Mouse (Mus musculus) kidney, embryonic 15.5 days (tissue): ENCODE data around the gene Sh3bp1. TPM values are rescaled to one million over a fixed set of nuclear protein-coding genes. Genes with fewer than 3 reads are reported as not detected.

Experiments used
- ATAC-seq: fragments of 200-750 bp; cut with Nextera tagmentation; replicated peaks from 2 replicates; pipeline ENCODE4 v1.8.0; 2017; ENCODE audit warnings: moderate TSS enrichment; ENCODE audit not compliant: low FRiP score
- H3K27ac ChIP-seq: fragments of 300-500 bp; sonication (generic); 2 replicates; pipeline ENCODE4 v1.5.1; 2015; ENCODE audit warnings: mild to moderate bottlenecking, inconsistent platforms
- H3K27me3 ChIP-seq: fragments of 300-500 bp; sonication (generic); 2 replicates; pipeline ENCODE4 v1.6.1; 2015; ENCODE audit warnings: inconsistent platforms
- H3K36me3 ChIP-seq: fragments of 300-500 bp; sonication (generic); 2 replicates; pipeline ENCODE4 v1.6.1; 2015; ENCODE audit warnings: inconsistent platforms
- H3K4me1 ChIP-seq: fragments of 300-500 bp; sonication (generic); 2 replicates; pipeline ENCODE4 v1.6.1; 2015; ENCODE audit warnings: inconsistent platforms
- H3K4me2 ChIP-seq: fragments of 300-500 bp; sonication (generic); 2 replicates; pipeline ENCODE4 v1.6.1; 2015; ENCODE audit warnings: moderate library complexity, mild to moderate bottlenecking, inconsistent platforms
- H3K4me3 ChIP-seq: fragments of 300-500 bp; sonication (generic); replicated peaks from 2 replicates; pipeline ENCODE4 v1.5.1; 2015; ENCODE audit warnings: mild to moderate bottlenecking, inconsistent platforms
- H3K9ac ChIP-seq: fragments of 300-500 bp; sonication (generic); 2 replicates; pipeline ENCODE4 v1.6.1; 2015; ENCODE audit warnings: mild to moderate bottlenecking, inconsistent platforms
- H3K9me3 ChIP-seq: fragments of 300-500 bp; sonication (generic); replicated peaks from 2 replicates; pipeline ENCODE4 v1.6.1; 2016; ENCODE audit warnings: inconsistent platforms
- WGBS: fragments of 180-500 bp; shearing (Covaris S2); methylation state at CpG from one replicate; pipeline ENCODE4 v1.1.7; 2015; ENCODE audit warnings: mixed read lengths; 5-methylcytosine and 5-hydroxymethylcytosine counted together
- polyA plus RNA-seq: library from polyadenylated mRNA; unstranded; fragments of >200 nt; fragmentation: Nextera tagmentation; extraction: Ambion mirVana; gene quantifications from 2 replicates; pipeline ENCODE4 v1.2.1, GENCODE M21; 2015

Sh3bp1 gene
- polyA plus RNA-seq, 1 experiment from 2014 or later, result 41.6 TPM

DNA sequence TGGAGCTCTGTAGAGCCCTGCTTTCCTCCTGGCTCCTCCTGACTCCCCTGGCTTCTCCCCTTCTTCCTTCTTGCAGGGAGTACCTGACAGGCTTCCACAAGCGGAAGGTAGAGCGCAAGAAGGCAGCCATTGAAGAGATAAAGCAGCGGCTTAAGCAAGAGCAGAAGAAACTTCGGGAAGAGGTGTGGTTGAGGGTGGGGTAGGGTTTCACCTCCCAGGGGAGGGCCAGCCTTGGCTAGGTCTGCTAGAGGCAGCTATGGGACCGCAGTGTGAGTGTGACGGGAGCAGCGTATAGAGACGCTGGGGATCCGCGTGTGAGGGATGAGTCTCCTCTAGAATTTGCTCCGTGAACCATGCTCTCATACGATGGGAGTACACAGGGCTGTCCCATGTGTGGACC, 36.8 kb downstream of the Sh3bp1 start:
- WGBS, result 93% methylated on average over 12 of the region's 12 CpGs
- H3K4me2 ChIP-seq, result peak overlapping the region; percentile 60; the same call in 1 of the 2 replicates
- no peak overlapping the region for H3K9ac ChIP-seq
- H3K36me3 ChIP-seq, result peaks cover 51% of the 10 kb centered on the region
- H3K4me3 ChIP-seq, result no peak overlapping the region
- no peak overlapping the region for H3K27ac ChIP-seq
- peaks cover 16% of the 10 kb centered on the region for H3K4me1 ChIP-seq
- no peak for ATAC-seq
- no peaks in the 10 kb centered on the region for H3K27me3 ChIP-seq
- no peaks in the 10 kb centered on the region for H3K9me3 ChIP-seq

DNA sequence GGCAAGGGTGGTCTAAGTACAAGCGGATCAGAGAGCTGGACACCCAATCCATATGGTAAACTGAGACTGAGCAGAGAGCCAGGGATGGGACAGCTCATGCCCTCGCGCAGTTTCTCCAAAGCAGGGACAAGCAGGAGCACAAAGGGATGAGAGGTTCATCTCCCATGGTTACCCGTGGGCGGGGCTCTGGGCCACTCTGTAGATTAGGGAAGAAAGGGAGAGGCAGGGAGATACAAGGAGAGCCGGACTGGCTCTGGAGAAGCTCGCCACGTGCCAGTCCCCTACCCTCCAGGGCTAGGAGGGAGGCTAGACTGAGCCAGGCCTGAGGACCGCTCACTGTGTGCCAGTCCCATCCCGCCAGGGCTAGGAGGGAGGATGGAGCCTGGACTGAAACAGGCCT, 37.7 kb downstream of the Sh3bp1 start:
- no peak overlapping the region for H3K27ac ChIP-seq
- no peaks in the 10 kb centered on the region for H3K9me3 ChIP-seq
- ATAC-seq, result no peak
- H3K9ac ChIP-seq, result no peak overlapping the region
- H3K4me1 ChIP-seq, result peaks cover 16% of the 10 kb centered on the region
- no peak overlapping the region for H3K4me2 ChIP-seq
- no peaks in the 10 kb centered on the region for H3K27me3 ChIP-seq
- WGBS, result 92% methylated on average over 10 of the region's 10 CpGs
- no peak overlapping the region for H3K4me3 ChIP-seq
- peaks cover 59% of the 10 kb centered on the region for H3K36me3 ChIP-seq

DNA sequence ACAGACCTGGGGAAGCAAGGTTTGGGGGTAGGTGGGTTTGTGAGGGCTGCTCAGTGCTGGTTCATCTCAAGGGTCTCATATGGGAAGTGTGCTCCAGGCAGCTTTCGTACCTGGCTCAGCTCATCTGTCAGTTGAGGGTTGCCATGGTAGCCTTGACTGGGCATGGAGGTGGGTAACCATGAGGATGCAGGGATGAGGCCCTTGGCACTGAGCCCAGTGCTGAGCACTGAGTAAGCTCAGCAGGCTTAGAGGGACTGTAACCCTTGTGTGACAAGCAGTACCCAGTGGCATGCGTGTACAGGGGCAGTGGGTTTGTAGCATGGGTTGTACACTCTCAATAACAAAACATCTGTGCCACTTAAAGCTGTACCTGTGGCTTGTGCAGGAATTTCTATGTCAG, 38.4 kb downstream of the Sh3bp1 start:
- Histone ChIP-seq H3K9me3 (no peaks in the 10 kb centered on the region), H3K4me3 (no peak overlapping the region), H3K4me2 (no peak overlapping the region), H3K4me1 (peaks cover 22% of the 10 kb centered on the region), H3K27ac (no peak overlapping the region), H3K27me3 (no peaks in the 10 kb centered on the region), H3K9ac (no peak overlapping the region), H3K36me3 (peaks cover 59% of the 10 kb centered on the region)
- no peak for ATAC-seq
- WGBS, result 94% methylated on average over 2 of the region's 2 CpGs

DNA sequence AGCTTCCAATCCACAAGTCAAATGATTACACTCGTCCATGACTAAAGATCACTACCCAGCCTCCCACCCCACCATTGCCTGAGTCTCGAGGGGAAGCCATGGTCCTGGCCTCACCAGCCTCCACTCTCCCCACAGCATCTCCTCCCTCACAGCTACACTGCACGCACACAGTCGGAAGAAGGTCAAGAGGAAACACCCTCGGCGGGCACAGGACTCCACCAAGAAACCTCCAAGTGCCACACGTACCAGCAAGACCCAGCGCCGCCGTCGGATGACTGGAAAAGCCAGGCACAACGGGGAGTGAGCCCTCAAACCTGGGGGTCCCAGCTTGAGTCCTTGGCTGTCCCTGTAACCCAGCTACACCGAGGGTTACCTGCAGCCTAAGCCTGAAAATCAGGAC, 40.8 kb downstream of the Sh3bp1 start:
- Histone ChIP-seq H3K27me3 (no peaks in the 10 kb centered on the region), H3K36me3 (peaks cover 59% of the 10 kb centered on the region), H3K9ac (no peak overlapping the region), H3K27ac (no peak overlapping the region), H3K4me3 (no peak overlapping the region), H3K4me1 (peaks cover 25% of the 10 kb centered on the region), H3K4me2 (no peak overlapping the region), H3K9me3 (no peaks in the 10 kb centered on the region)
- no peak for ATAC-seq
- 94% methylated on average over 13 of the region's 13 CpGs for WGBS

DNA sequence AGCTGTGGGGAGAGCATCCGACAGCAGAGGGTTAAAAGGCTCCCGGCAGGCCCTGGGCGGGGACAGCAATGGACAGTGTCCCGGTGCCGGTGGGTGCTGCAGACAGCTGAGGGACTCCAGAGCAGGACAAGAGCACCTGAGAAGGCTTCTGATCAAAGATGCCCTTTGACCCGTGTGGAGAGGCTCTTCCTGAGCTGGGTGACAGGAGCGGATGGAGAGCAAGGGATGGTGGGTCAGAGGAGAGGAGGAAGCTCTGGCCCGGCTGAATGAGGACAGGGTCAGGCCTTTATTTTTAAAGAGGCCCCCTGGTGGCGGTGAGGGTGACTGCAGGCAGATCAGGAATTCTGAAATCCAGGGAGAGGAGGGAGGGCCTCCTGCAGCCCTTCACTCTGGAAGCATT, 43.1 kb downstream of the Sh3bp1 start:
- peaks cover 18% of the 10 kb centered on the region for H3K4me1 ChIP-seq
- H3K36me3 ChIP-seq, result peaks cover 46% of the 10 kb centered on the region
- H3K4me3 ChIP-seq, result peak overlapping the region; percentile 42
- H3K9ac ChIP-seq, result peak overlapping the region; percentile 37; the same call in 1 of the 2 replicates
- H3K27me3 ChIP-seq, result peaks cover 6% of the 10 kb centered on the region
- 0 out of 2 replicates have a peak overlapping the region, but pooled peaks have one; percentile 14 for H3K27ac ChIP-seq
- H3K4me2 ChIP-seq, result peak overlapping the region; percentile 65
- WGBS, result 2% methylated on average over 9 of the region's 9 CpGs
- ATAC-seq, result peak; percentile 55
- H3K9me3 ChIP-seq, result no peaks in the 10 kb centered on the region

DNA sequence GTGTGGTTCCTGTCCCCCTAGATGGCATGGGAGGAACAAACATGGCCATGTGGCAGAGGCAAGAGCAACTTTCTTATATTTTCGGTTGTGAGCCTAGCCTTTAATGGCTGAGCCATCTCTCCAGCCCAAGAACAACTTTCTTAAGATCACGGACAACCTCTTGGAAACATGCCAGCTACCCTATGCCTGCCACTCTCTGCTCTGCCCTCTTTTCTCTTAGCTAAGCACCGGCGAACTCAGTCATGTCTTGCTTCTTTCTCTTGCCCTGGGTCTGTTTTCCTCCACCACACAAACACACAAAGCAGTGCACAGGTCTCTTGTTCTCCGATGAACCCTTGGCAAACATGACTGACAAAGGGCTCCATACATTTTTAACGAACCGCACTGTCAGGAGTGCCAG, 46.7 kb downstream of the Sh3bp1 start:
- Histone ChIP-seq H3K4me2 (no peak overlapping the region), H3K9me3 (no peaks in the 10 kb centered on the region), H3K27ac (no peak overlapping the region), H3K36me3 (peaks cover 10% of the 10 kb centered on the region), H3K27me3 (peaks cover 6% of the 10 kb centered on the region), H3K9ac (no peak overlapping the region), H3K4me3 (no peak overlapping the region), H3K4me1 (peaks cover 33% of the 10 kb centered on the region)
- WGBS, result 83% methylated on average over 7 of the region's 7 CpGs
- ATAC-seq, result no peak

DNA sequence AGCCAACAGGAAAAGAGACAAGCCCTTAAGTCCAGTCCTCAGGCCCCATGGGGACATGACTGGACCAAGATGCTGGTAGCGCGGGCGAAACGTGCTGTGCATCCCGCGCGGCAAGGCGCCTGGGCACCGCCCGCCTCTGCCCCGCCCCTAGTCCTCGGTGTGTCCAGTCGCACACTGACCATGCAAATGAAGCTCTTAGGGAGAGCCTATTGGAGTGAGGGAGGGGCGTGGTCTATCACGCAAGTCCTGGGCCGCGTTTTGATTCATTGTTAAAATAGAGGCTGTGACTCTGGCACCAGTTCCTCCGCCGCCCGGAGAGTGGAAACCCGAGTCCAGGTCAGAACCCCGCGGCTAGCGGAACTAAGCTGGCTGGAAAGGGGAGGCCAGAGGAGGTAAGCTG, 48.1 kb downstream of the Sh3bp1 start, which contains the start of gene Triobp:
Triobp (plus strand) TSS at position 68 of the 400 bp plus-strand sequence.
- Histone ChIP-seq H3K36me3 (no peaks in the 10 kb centered on the region), H3K4me3 (peak within 1 kb of the TSS; percentile 47), H3K27me3 (peaks cover 6% of the 10 kb centered on the region), H3K9ac (peak within 1 kb of the TSS; percentile 46), H3K4me1 (peaks cover 29% of the 10 kb centered on the region), H3K9me3 (no peaks in the 10 kb centered on the region), H3K27ac (peak within 1 kb of the TSS; percentile 57), H3K4me2 (peak within 1 kb of the TSS; percentile 75)
- peak; percentile 98 for ATAC-seq
- WGBS, result under 1% methylated on average over 24 of the region's 24 CpGs

DNA sequence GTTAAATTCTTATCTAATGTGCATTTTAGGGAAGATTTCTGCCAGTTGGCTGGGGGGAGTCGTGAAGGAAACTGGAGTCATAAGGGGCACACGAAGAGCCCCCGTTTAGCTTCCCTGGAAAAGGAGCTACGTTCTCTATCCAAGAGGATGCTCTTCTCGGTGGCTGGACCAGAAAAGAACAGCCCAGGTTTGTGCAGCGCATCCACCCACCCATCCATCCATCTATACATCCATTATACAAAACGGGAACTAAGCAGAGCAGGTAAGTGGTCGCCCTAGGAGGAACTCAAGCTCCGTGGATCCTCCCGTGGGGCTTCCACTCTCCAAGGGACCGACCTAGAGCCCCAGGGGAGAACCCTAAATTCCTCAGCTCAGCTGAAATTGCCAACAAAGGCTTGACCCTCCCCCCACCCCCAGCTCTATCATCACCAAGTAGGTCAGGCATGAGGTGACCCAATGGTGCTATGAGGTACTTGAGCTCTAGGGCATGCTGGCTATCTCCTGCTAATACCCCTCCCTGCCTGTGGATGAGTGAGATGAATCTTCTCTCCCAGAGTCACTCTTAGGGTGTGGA, 48.7 kb downstream of the Sh3bp1 start:
- Histone ChIP-seq H3K4me1 (peaks cover 25% of the 10 kb centered on the region), H3K27ac (peak overlapping the region; percentile 57), H3K9me3 (no peaks in the 10 kb centered on the region), H3K27me3 (peaks cover 6% of the 10 kb centered on the region), H3K4me2 (peak overlapping the region; percentile 75), H3K36me3 (no peaks in the 10 kb centered on the region), H3K4me3 (peak overlapping the region; percentile 47), H3K9ac (peak overlapping the region; percentile 46)
- 4% methylated on average over 11 of the region's 11 CpGs for WGBS
- 0 out of 2 replicates have a peak, but pooled peaks have one; percentile 7 for ATAC-seq

DNA sequence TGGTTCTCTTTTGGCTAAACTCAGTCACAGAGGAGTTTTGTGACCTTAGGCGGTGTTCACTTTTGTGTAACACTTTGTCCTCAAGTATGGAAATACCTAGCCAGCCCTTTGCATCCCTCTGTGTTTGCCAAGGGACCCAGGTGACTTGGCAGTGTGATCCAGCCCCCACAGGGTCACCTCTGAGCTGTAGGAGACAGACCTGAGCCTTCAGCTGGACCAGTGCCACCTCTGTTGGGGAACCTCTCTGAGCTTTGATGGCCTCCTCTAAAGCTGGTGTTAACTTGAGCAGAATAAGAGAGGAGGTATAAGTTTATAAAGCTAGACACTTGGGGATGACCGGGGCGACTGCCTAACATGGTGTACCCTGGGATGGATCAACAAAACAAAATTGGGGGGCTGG, 49.3 kb downstream of the Sh3bp1 start:
- Histone ChIP-seq H3K9me3 (no peaks in the 10 kb centered on the region), H3K4me1 (peaks cover 24% of the 10 kb centered on the region), H3K4me2 (peak overlapping the region; percentile 75; the same call in 1 of the 2 replicates), H3K27me3 (peaks cover 6% of the 10 kb centered on the region), H3K36me3 (no peaks in the 10 kb centered on the region), H3K27ac (no peak overlapping the region), H3K4me3 (no peak overlapping the region), H3K9ac (no peak overlapping the region)
- ATAC-seq, result no peak
- WGBS, result 96% methylated on average over 3 of the region's 3 CpGs

DNA sequence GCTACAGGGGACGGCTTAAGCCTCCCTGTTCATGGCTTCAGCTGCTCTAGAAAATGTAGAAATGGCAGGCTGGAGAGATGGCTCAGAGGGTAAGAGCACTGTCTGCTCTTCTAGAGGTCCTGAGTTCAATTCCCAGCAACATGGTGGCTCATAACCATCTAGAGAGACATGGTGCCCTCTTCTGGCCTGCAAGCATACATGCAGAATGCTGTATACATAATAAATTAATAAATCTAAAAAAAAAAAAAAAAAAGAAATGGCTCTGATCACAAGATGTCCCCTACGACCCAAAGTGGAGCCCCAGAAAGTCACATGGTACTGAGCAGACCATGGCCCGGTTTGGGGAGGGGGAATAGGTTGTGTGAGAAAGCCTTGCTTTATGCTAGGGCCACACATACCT, 56.1 kb downstream of the Sh3bp1 start:
- H3K9me3 ChIP-seq, result no peaks in the 10 kb centered on the region
- peaks cover 11% of the 10 kb centered on the region for H3K36me3 ChIP-seq
- ATAC-seq, result no peak
- no peak overlapping the region for H3K4me2 ChIP-seq
- no peak overlapping the region for H3K4me3 ChIP-seq
- WGBS, result 76% methylated on average over 3 of the region's 3 CpGs
- H3K4me1 ChIP-seq, result peaks cover 20% of the 10 kb centered on the region
- no peak overlapping the region for H3K9ac ChIP-seq
- H3K27ac ChIP-seq, result no peak overlapping the region
- no peaks in the 10 kb centered on the region for H3K27me3 ChIP-seq

DNA sequence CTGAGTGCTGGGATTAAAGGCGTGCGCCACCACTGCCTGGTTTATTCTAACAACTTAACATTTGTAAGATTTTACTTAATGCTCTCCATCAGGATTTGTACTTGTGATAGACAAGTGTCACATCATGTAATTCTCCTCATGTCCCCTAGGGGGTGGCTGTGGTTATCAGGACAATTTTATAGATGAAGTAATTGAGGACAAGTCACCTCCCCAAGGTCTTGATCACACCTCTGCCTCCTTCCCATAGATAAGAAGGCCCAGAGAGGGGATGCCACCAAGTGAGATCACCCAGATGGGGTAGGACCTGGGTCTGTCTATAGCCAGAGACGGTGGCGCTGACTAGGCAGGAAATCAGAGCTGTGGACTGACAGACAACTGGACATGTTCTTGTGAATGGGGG, 56.8 kb downstream of the Sh3bp1 start:
- H3K4me1 ChIP-seq, result peaks cover 20% of the 10 kb centered on the region
- no peaks in the 10 kb centered on the region for H3K9me3 ChIP-seq
- H3K9ac ChIP-seq, result no peak overlapping the region
- H3K27ac ChIP-seq, result peak overlapping the region; percentile 70; the same call in 1 of the 2 replicates
- ATAC-seq, result no peak
- H3K4me3 ChIP-seq, result no peak overlapping the region
- H3K36me3 ChIP-seq, result peaks cover 14% of the 10 kb centered on the region
- 75% methylated on average over 4 of the region's 4 CpGs for WGBS
- H3K27me3 ChIP-seq, result no peaks in the 10 kb centered on the region
- no peak overlapping the region for H3K4me2 ChIP-seq

DNA sequence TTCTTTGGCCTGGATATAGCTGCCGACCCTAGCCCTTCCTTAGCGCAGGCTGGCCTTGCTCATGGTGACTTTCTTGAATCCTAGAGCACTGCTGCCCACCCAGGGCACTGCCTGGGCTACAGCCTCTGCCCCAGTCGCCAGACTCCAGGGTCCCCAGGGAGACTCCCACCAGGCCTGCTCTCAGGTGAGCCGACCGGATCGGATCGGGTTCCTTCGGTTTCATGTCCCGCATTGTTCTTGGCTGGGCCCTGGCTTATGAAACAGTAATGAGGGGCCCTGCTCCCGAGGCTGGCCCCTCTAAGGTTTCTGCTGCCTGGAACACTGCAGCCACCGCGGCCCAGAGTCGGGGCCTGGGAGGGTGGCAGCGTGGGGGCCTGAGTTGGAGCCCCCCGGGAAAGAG, 57.5 kb downstream of the Sh3bp1 start:
- peaks cover 14% of the 10 kb centered on the region for H3K36me3 ChIP-seq
- peak overlapping the region; percentile 70 for H3K27ac ChIP-seq
- peak overlapping the region; percentile 44 for H3K4me2 ChIP-seq
- ATAC-seq, result peak; percentile 41; the same call in 1 of the 2 replicates
- no peaks in the 10 kb centered on the region for H3K9me3 ChIP-seq
- WGBS, result 27% methylated on average over 15 of the region's 15 CpGs
- H3K4me3 ChIP-seq, result 0 out of 2 replicates have a peak overlapping the region, but pooled peaks have one; percentile 16
- H3K27me3 ChIP-seq, result no peaks in the 10 kb centered on the region
- no peak overlapping the region for H3K9ac ChIP-seq
- H3K4me1 ChIP-seq, result peaks cover 20% of the 10 kb centered on the region

DNA sequence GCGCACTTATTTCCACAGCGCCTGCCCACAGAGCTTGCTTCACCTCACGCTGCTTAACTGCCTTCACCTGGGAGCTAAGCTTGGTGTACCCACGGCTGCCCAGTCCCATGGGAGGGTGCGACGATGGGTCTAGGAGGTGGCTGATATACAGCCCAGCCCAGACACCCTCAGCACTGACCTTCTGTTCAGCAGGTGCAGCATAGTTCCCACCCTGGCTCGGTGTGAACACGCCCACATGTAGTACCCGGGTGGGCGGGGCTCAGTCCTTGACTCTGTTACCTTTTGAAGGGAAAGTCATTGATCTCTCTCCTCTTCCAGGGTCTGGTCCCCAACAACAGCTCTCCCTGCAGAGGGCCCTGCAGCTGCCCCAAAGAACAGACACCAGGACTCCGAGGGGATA, 60.0 kb downstream of the Sh3bp1 start:
- WGBS, result 87% methylated on average over 11 of the region's 11 CpGs
- ATAC-seq, result no peak

More for the DNA sequence above, 60.0 kb downstream of the Sh3bp1 start:
- no peaks in the 10 kb centered on the region for H3K27me3 ChIP-seq
- H3K4me1 ChIP-seq, result peaks cover 22% of the 10 kb centered on the region
- no peak overlapping the region for H3K9ac ChIP-seq
- no peak overlapping the region for H3K4me2 ChIP-seq
- H3K36me3 ChIP-seq, result peaks cover 14% of the 10 kb centered on the region
- H3K9me3 ChIP-seq, result no peaks in the 10 kb centered on the region
- H3K4me3 ChIP-seq, result no peak overlapping the region
- no peak overlapping the region for H3K27ac ChIP-seq
